ENCODE assay signal across 8 mouse cellular contexts in the genomic region with DNA sequence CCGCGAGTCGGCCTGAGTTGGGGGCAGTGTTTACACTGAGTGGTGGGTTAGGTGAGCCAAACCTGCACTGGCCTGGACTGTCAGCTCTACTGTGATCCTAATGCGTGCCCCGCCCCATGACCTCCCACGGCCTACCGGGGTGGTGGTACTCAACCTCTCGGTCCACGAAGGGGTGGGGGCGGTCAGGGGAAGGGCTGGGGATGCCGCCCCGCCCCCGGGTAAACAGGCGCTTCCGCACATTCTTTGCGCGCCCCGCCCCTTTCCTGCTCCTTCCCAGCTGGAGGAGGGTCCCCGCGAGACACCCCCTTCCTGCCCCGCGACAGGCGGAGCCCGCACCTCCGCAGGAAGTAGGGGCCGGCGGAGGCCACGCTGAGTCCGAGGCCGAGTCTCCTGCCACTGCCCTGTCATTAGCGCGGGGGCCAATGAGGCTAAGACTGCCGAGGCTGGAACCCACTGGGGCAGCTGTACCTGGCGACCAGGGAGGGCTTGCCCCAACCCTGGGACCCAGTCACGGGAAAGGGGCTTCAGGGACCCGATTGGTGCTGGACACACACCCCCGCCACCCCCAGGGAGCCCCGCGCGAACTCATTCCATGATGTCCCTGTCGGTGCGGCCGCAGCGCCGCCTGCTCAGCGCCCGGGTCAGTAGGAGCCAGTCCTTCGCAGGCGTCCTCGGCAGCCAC. TPM values are rescaled to one million over a fixed set of nuclear protein-coding genes. Genes with fewer than 3 reads are reported as not detected.
DNase-seq lines count a peak whose midpoint lies in the region; ATAC-seq and TF ChIP-seq lines count a peak whose summit lies in the region.

No protein-coding gene starts in this region.

- no peak for DNase-seq in ES-E14 (ENCODE audit: low read depth, low spot score)
- DNase-seq in adrenal gland, postnatal 36 days, result peak; percentile 78 to 88
- DNase-seq in gastrocnemius, postnatal 14 days, result peak; percentile 79
- DNase-seq in liver, adult 2 months (ENCODE audit: extremely low read depth, low read depth, low spot score), result no peak
- DNase-seq in thymus, postnatal 14 days, result peak; percentile 93
- no peak for DNase-seq in layer of hippocampus, adult 8-10 months (ENCODE audit: low spot score in 2 of 2)

- H3K27ac ChIP-seq in ES-E14 (ENCODE audit: insufficient read depth, low read depth, low read length, poor library complexity, severe bottlenecking), result no peak overlapping the region
- H3K27ac ChIP-seq in hindbrain, embryonic 16.5 days (ENCODE audit: low read depth, low read length), result no peak overlapping the region
- H3K27ac ChIP-seq in liver, adult 2 months (replicated peaks; ENCODE audit: insufficient read depth, low read depth, low read length), result peak overlapping the region; percentile 38; the same call in 1 of the 2 replicates
- no peak overlapping the region for H3K27ac ChIP-seq in midbrain, embryonic 16.5 days (ENCODE audit: low read length)

- peaks cover 0 to 3% of the 10 kb centered on the region in 2 experiments; a peak in 1 of 4 replicates for H3K4me1 ChIP-seq in ES-E14 (ENCODE audit: control insufficient read depth in 2 of 2, insufficient read depth in 2 of 2, low read length in 2 of 2, poor library complexity in 1 of 2)
- H3K4me1 ChIP-seq in hindbrain, embryonic 16.5 days (ENCODE audit: control insufficient read depth, insufficient read depth, low read depth, low read length), result peaks cover 12% of the 10 kb centered on the region
- no peaks in the 10 kb centered on the region; the same call in none of the 2 replicates for H3K4me1 ChIP-seq in liver, adult 2 months (ENCODE audit: control insufficient read depth, insufficient read depth, low read length)
- peaks cover 14% of the 10 kb centered on the region for H3K4me1 ChIP-seq in midbrain, embryonic 16.5 days (ENCODE audit: control insufficient read depth, insufficient read depth, low read length)

- H3K27me3 ChIP-seq in hindbrain, embryonic 16.5 days (replicated peaks; ENCODE audit: control insufficient read depth, insufficient read depth, low read length), result peaks cover 2% of the 10 kb centered on the region; the same call in 1 of the 2 replicates
- no peaks in the 10 kb centered on the region for H3K27me3 ChIP-seq in liver, adult 2 months (ENCODE audit: control insufficient read depth, insufficient read depth, low read length)
- peaks cover 4% of the 10 kb centered on the region; the same call in 1 of the 2 replicates for H3K27me3 ChIP-seq in midbrain, embryonic 16.5 days (ENCODE audit: control insufficient read depth, insufficient read depth, low read depth, low read length)

- in situ Hi-C loops in ES-E14 (cut with MboI; ENCODE audit: low sequenced_read_pairs in 2 of 2, unreplicated experiment in 2 of 2), result no loop called here

- H3K79me2 ChIP-seq in liver, adult 2 months (ENCODE audit: control insufficient read depth, insufficient read depth, low read length), result peaks cover 4% of the 10 kb centered on the region; the same call in 1 of the 2 replicates

- TF ChIP-seq CTCF in liver, adult 2 months (IDR thresholded peaks at IDR 0.05; ENCODE audit: low read depth, low read length), result no peak

- 1% methylated on average over 49 of the region's 50 CpGs for WGBS in hindbrain, embryonic 16.5 days
- 46% methylated on average over 50 of the region's 50 CpGs for WGBS in liver, adult 2 months
- WGBS in midbrain, embryonic 16.5 days, result 2% methylated on average over 49 of the region's 50 CpGs

- H3K4me3 ChIP-seq in ES-E14 (ENCODE audit: insufficient read depth in 1 of 2, low read depth in 1 of 2, low read length in 2 of 2, poor library complexity in 1 of 2, severe bottlenecking in 1 of 2), result peak overlapping the region; percentile 37 to 56
- H3K4me3 ChIP-seq in hindbrain, embryonic 16.5 days (ENCODE audit: low read length), result peak overlapping the region; percentile 39
- peak overlapping the region; percentile 80 for H3K4me3 ChIP-seq in liver, adult 2 months (ENCODE audit: insufficient read depth, low read depth, low read length)
- H3K4me3 ChIP-seq in midbrain, embryonic 16.5 days (ENCODE audit: low read depth, low read length), result peak overlapping the region; percentile 38

- peak overlapping the region; percentile 84 for H3K4me2 ChIP-seq in hindbrain, embryonic 16.5 days (ENCODE audit: low read length)
- peak overlapping the region; percentile 79 for H3K4me2 ChIP-seq in midbrain, embryonic 16.5 days (ENCODE audit: low read length)

- H3K9ac ChIP-seq in ES-E14 (ENCODE audit: insufficient read depth, low read depth, low read length, poor library complexity, severe bottlenecking), result peak overlapping the region; percentile 43
- peak overlapping the region; percentile 52 for H3K9ac ChIP-seq in hindbrain, embryonic 16.5 days (ENCODE audit: low read depth, low read length)
- peak overlapping the region; percentile 48 for H3K9ac ChIP-seq in liver, adult 2 months (ENCODE audit: low read depth, low read length)
- peak overlapping the region; percentile 62 for H3K9ac ChIP-seq in midbrain, embryonic 16.5 days (ENCODE audit: low read depth, low read length)

- ATAC-seq in hindbrain, embryonic 16.5 days, result peak; percentile 43
- peak; percentile 39; the same call in 1 of the 2 replicates for ATAC-seq in midbrain, embryonic 16.5 days

- no peaks in the 10 kb centered on the region for H3K9me3 ChIP-seq in ES-E14 (ENCODE audit: control insufficient read depth, insufficient read depth, low read depth, low read length)
- no peaks in the 10 kb centered on the region for H3K9me3 ChIP-seq in hindbrain, embryonic 16.5 days (ENCODE audit: control insufficient read depth, low read length)
- H3K9me3 ChIP-seq in midbrain, embryonic 16.5 days (replicated peaks; ENCODE audit: control insufficient read depth, low read length, poor library complexity, severe bottlenecking), result no peaks in the 10 kb centered on the region

- intact Hi-C loops in gastrocnemius, postnatal 14 days (cut with DNase I; ENCODE audit: low total_unique reads), result no loop called here

- TF ChIP-seq POLR2A in liver, adult 2 months (IDR thresholded peaks at IDR 0.05; ENCODE audit: extremely low read depth, insufficient read depth, low read length), result no peak

- peaks cover 25% of the 10 kb centered on the region; the same call in 1 of the 2 replicates for H3K36me3 ChIP-seq in ES-E14 (ENCODE audit: control insufficient read depth, insufficient read depth, low read length, poor library complexity, severe bottlenecking)
- H3K36me3 ChIP-seq in hindbrain, embryonic 16.5 days (ENCODE audit: control insufficient read depth, insufficient read depth, low read length), result peaks cover 33% of the 10 kb centered on the region
- H3K36me3 ChIP-seq in liver, adult 2 months (ENCODE audit: control insufficient read depth, insufficient read depth, low read length), result peaks cover 12% of the 10 kb centered on the region
- peaks cover 22% of the 10 kb centered on the region for H3K36me3 ChIP-seq in midbrain, embryonic 16.5 days (ENCODE audit: control insufficient read depth, insufficient read depth, low read length)

TF ChIP-seq in ES-E14, 5 proteins besides CTCF, POLR2A, EP300 and RAD21:
- TF ChIP-seq ZNF384 (IDR thresholded peaks at IDR 0.05; ENCODE audit: low read depth, low read length) (no peak), ZC3H11A (IDR thresholded peaks at IDR 0.05; ENCODE audit: borderline replicate concordance, low read depth, low read length) (no peak), HCFC1 (IDR thresholded peaks at IDR 0.05; ENCODE audit: borderline replicate concordance, insufficient read depth, low read length) (no peak), CHD2 (IDR thresholded peaks at IDR 0.05; ENCODE audit: low read depth, low read length) (no peak), MAFK (IDR thresholded peaks at IDR 0.05; ENCODE audit: insufficient read depth, low read depth, low read length) (no peak)

RNA-seq across cellular contexts. Expression of a gene that starts 8.9 kb away (rescaled TPM):
- total RNA-seq in ES-E14 (2012; rRNA removed), result 3.5 and 5.6 TPM in 2 replicates
- total RNA-seq in adrenal gland, postnatal 36 days (2021), result 10 to 100 TPM; 27.5 to 33.8 TPM
- total RNA-seq in gastrocnemius, postnatal 14 days (2021), result 10 to 100 TPM; 18.9 to 20.6 TPM
- 37.2 and 41.7 TPM in 2 replicates for polyA plus RNA-seq in hindbrain, embryonic 16.5 days (2015; fragmentation: Nextera tagmentation; extraction: Ambion mirVana)
- 1.3 and 2.6 TPM in 2 replicates for total RNA-seq in liver, adult 2 months (2014; rRNA removed)
- 5.5 and 7.4 TPM in 2 replicates for polyA plus RNA-seq in liver, adult 2 months (2012; rRNA removed)
- 33.8 and 35.2 TPM in 2 replicates for polyA plus RNA-seq in midbrain, embryonic 16.5 days (2015; fragmentation: Nextera tagmentation; extraction: Ambion mirVana)
- 10 to 100 TPM; 75.4 to 83.7 (median 81.8) TPM for total RNA-seq in layer of hippocampus, adult 8-10 months (2022)

RNA-seq across cellular contexts. Expression of a gene that starts 22.4 kb away (rescaled TPM):
- total RNA-seq in ES-E14 (2012; rRNA removed), result 49.4 and 65.5 TPM in 2 replicates
- 10 to 100 TPM; 50.8 to 65.2 TPM for total RNA-seq in adrenal gland, postnatal 36 days (2021)
- 10 to 100 TPM; 34.5 TPM for total RNA-seq in gastrocnemius, postnatal 14 days (2021)
- 92.7 and 93.4 TPM in 2 replicates for polyA plus RNA-seq in hindbrain, embryonic 16.5 days (2015; fragmentation: Nextera tagmentation; extraction: Ambion mirVana)
- 14.6 and 15.6 TPM in 2 replicates for total RNA-seq in liver, adult 2 months (2014; rRNA removed)
- 6.6 TPM in 2 replicates for polyA plus RNA-seq in liver, adult 2 months (2012; rRNA removed)
- polyA plus RNA-seq in midbrain, embryonic 16.5 days (2015; fragmentation: Nextera tagmentation; extraction: Ambion mirVana), result 93.8 and 100 TPM in 2 replicates
- total RNA-seq in layer of hippocampus, adult 8-10 months (2022), result 10 to 100 TPM; 67.5 to 77.9 (median 71.5) TPM

RNA-seq across cellular contexts. Expression of a gene that starts 23.2 kb away (rescaled TPM):
- total RNA-seq in ES-E14 (2012; rRNA removed), result 0.71 and 1.1 TPM in 2 replicates
- total RNA-seq in adrenal gland, postnatal 36 days (2021), result 1 to 10 TPM in 1 of 2 experiments, under 1 TPM in 1; 0.92 to 1.9 TPM
- 1 to 10 TPM in 1 of 2 experiments, under 1 TPM in 1; 0.73 to 1.7 TPM for total RNA-seq in gastrocnemius, postnatal 14 days (2021)
- 0.75 and 1.4 TPM in 2 replicates for polyA plus RNA-seq in hindbrain, embryonic 16.5 days (2015; fragmentation: Nextera tagmentation; extraction: Ambion mirVana)
- not detected in 2 replicates for total RNA-seq in liver, adult 2 months (2014; rRNA removed)
- polyA plus RNA-seq in liver, adult 2 months (2012; rRNA removed), result not detected in 2 replicates
- 1.4 TPM in 2 replicates for polyA plus RNA-seq in midbrain, embryonic 16.5 days (2015; fragmentation: Nextera tagmentation; extraction: Ambion mirVana)
- under 1 TPM in 1 of 4 experiments, not detected in 3; 0.79 TPM for total RNA-seq in layer of hippocampus, adult 8-10 months (2022)

RNA-seq across cellular contexts. Expression of a gene that starts 48.1 kb away (rescaled TPM):
- 65.1 and 85.5 TPM in 2 replicates for total RNA-seq in ES-E14 (2012; rRNA removed)
- total RNA-seq in adrenal gland, postnatal 36 days (2021), result 100 to 1,000 TPM; 115 to 120 TPM
- total RNA-seq in gastrocnemius, postnatal 14 days (2021), result 10 to 100 TPM; 43.2 to 44.7 TPM
- polyA plus RNA-seq in hindbrain, embryonic 16.5 days (2015; fragmentation: Nextera tagmentation; extraction: Ambion mirVana), result 250 and 273 TPM in 2 replicates
- 63.5 and 85.9 TPM in 2 replicates for total RNA-seq in liver, adult 2 months (2014; rRNA removed)
- 77.2 and 82.0 TPM in 2 replicates for polyA plus RNA-seq in liver, adult 2 months (2012; rRNA removed)
- 226 and 244 TPM in 2 replicates for polyA plus RNA-seq in midbrain, embryonic 16.5 days (2015; fragmentation: Nextera tagmentation; extraction: Ambion mirVana)
- 100 to 1,000 TPM; 258 to 301 (median 285) TPM for total RNA-seq in layer of hippocampus, adult 8-10 months (2022)

Comparison
In these comparisons a context has a peak if more than half of its experiments do, and no peak if none do; other contexts are left out.
1. DNase-seq: peak in adrenal gland, postnatal 36 days (2 of 2), gastrocnemius, postnatal 14 days (single experiment) and thymus, postnatal 14 days (single experiment); none in ES-E14 (single experiment), liver, adult 2 months (single experiment) and layer of hippocampus, adult 8-10 months (0 of 2).
2. Peak in every context shown above with its lines, with median percentiles within 50 percentile points of each other: H3K4me3 ChIP-seq and H3K9ac ChIP-seq.